Mouse (Mus musculus): ENCODE data around the gene Aqp3.
"Not testable (repeated sequence)": the region's sequence is repeated elsewhere in the genome, so short reads cannot be mapped to it uniquely, and the experiment has no call there.

The Aqp3 gene

GRCm38 (mm10) chr4:41107440-41107839, 9.5 kb upstream of the Aqp3 start:
- DNase-seq (ENCODE audit: low spot score in 2 of 2): no peak

DNA sequence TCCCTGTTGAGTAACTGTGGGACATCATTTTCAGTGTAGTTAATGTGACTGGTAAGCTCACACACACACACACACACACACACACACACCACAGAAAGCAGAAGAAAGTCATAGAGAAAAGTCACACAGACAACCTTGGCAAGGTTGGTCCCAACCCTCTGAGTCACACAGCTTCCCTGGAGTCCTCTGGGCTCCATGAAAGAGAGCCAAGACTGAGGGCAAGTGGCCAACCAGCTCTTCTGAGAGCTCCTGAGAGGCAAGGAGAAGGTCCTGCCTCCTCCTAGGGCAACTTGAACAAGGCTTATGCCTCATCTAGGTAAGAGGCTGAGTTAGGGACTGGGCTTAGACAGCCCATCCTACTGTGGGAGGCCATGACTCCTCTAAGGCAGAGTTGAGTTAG, 4.9 kb upstream of the Aqp3 start:
- no peak for DNase-seq (ENCODE audit: low spot score in 2 of 2)

GRCm38 (mm10) chr4:41100986-41101385, 3.0 kb upstream of the Aqp3 start:
- DNase-seq (ENCODE audit: low spot score in 2 of 2): no peak

DNA sequence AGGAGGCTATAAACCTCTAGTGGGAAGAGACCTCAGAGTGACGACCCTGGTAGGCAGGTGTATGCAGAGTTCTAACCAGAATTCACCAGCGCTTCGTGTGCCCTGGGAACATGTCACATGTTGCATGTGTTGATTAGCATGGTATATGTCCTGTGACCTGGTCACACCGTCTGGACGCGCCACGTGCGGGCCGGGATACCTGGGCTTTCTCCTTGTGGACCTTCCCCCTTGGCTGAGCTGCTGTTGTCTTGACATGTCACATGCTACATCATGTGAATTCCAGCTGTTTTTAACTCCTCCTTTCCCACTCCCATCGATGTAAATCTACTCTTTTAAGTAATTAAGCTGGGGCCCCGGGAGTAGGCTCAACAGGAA, 581 bp upstream of the Aqp3 start:
- no peak for DNase-seq (ENCODE audit: low spot score in 2 of 2)

DNA sequence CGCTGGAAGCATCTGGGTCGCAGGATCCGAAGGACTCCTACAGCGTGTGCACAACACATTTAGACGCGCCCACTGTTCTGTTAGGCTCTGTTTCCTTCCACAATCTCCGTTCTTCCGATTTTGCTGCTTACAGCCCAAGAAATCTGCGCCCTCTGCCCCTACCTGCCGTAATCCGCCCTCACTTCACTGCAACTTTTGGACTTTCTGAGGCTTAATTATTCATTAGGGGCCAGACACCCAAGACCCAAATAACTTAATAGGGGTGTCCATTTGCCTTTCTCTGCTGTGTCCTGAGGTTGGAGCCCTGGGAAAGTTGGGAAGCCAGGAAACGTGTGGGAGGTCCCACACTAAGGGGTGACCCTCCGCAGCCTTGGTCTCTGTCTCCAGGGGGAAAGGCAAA, 602 bp downstream of the Aqp3 start:
- no peak for DNase-seq (ENCODE audit: low spot score in 2 of 2)

GRCm38 (mm10) chr4:41096794-41097193, 1.2 kb downstream of the Aqp3 start:
- DNase-seq (ENCODE audit: low spot score in 2 of 2): no peak

DNA sequence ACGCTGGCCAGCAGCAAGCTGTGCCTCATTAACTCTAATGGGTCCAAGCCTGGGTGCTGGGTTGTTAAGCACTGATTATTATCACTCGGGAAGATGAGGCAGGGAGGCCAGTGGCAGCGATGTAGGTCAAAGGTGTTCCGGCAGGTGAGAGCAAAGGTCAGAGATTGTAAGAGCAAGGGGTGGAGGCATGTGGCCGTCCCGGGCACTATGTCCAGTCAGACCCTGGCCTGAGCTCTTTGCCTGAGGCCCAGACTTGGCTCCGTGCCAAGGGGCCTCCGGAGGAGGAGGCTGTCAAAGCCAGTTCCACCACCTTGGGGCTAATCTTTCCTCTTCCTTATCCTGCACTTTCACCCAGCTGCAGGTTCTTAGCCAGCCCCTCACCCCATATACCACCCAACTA, 1.8 kb downstream of the Aqp3 start:
- peak in 1 of 2 experiments; percentile 58 for DNase-seq (ENCODE audit: low spot score in 2 of 2)

- peak in 1 of 2 experiments; percentile 61 for DNase-seq (ENCODE audit: low spot score in 2 of 2)
Observed at GRCm38 (mm10) chr4:41094361-41094760, 3.6 kb downstream of the Aqp3 start.

DNA sequence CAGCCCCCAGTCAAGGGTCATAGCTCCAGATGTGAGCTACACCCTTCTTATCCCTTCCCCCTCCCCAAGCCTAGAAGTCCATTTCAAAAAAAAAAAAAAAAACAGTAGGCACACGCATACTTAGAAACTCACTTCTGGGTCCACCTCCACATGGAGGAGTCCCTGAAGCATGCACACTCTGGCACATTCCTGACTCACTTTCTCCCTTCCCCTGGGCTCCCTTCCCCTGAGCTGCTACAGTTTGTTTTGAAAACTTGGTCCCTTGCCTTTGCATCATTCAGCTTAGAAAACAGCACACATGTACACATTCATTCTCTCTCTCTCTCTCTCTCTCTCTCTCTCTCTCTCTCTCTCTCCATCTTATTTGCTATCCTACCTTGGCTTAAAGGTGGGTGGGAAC, 5.0 kb downstream of the Aqp3 start:
- no peak for DNase-seq (ENCODE audit: low spot score in 2 of 2)

DNA sequence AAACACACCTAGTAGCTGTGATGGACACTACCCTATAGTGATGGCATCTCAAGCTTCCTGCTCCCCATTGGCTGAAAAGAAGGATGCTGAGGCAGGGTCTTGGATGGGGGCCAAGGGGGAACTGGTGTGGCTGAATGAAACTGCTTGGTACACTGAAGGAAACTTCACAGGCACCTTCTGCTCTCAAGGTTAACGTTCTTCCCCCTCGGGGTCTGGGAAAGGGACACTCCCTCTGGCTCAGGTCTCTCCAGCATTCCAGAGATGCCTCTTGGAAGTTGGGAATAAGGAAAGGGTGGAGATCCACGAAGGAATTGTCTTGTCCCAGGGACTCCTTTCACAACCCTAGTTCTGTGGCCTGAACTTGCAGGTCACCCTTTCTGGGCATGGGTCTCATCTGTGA, 6.6 kb downstream of the Aqp3 start:
- DNase-seq (ENCODE audit: low spot score in 2 of 2): no peak

- no peak for DNase-seq (ENCODE audit: low spot score in 2 of 2)
Observed at GRCm38 (mm10) chr4:41089705-41090104, 8.3 kb downstream of the Aqp3 start.

- no peak for DNase-seq (ENCODE audit: low spot score in 2 of 2)
Observed at GRCm38 (mm10) chr4:41089189-41089588, 8.8 kb downstream of the Aqp3 start.

- no peak for DNase-seq (ENCODE audit: low spot score in 2 of 2)
Observed at GRCm38 (mm10) chr4:41087459-41088298, 10.3 kb downstream of the Aqp3 start.

DNA sequence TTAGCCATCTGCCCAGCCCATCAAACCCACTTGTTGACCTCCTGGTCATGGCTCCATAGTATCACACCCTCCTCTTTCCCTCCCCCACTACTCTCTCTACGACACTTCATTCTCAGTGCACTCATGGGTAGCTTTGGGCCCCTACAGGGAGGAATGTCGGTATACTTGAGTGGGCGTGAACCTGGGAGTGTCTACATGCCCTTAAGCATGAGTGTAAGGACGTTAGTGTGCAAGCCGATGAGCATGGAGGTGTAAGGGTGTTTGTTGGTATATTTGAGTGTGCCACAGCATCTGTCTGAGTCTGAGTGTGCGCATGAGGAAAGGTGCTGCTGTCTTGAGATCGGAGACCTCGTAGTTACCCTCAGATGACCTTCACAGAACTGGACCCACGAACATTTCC, 11.0 kb downstream of the Aqp3 start:
- no peak for DNase-seq (ENCODE audit: low spot score in 2 of 2)

- no peak for DNase-seq (ENCODE audit: low spot score in 2 of 2)
Observed at GRCm38 (mm10) chr4:41084819-41085218, 13.2 kb downstream of the Aqp3 start.

GRCm38 (mm10) chr4:41082803-41083202, 15.2 kb downstream of the Aqp3 start:
- not testable (repeated sequence) for DNase-seq (ENCODE audit: low spot score in 2 of 2)

DNA sequence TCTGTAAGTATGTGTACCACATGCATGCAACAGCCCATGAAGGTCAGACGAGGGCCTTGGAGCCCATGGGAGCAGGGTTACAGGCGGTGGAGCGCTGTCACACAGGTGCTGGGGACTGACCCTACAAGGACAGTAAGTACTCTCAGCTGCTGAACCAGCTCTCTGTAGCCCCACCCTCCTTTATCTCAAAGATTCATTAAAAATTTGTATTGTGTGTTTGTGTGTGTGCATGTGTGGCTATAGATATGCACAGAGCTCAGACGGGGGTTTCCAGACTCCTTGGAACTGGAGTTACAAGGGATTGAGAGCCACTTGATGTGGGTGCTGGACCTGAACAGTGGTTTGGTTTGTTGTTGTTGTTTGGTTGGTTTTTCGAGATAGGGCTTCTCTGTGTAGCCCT, 16.2 kb downstream of the Aqp3 start:
- no peak for DNase-seq (ENCODE audit: low spot score in 2 of 2)

DNA sequence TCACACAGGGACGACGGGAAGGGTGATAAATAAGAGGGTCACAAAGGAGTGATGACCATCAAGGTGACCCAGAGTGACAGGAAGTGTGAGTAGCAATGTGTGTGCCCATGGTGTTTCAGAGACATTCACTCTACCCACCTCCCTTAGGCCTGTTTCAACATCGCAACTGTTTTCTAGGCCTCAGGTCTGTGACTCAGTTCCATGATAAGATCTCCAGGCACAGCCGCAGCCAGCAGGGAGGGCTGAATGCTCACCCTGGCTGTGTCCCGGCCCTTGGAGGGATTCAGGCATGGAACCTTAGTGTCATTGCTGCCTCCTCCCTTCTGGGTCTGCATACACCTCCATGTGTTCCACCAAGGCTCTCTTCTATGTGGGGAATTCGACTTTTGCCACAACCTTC, 19.3 kb downstream of the Aqp3 start:
- no peak for DNase-seq (ENCODE audit: low spot score in 2 of 2)

DNA sequence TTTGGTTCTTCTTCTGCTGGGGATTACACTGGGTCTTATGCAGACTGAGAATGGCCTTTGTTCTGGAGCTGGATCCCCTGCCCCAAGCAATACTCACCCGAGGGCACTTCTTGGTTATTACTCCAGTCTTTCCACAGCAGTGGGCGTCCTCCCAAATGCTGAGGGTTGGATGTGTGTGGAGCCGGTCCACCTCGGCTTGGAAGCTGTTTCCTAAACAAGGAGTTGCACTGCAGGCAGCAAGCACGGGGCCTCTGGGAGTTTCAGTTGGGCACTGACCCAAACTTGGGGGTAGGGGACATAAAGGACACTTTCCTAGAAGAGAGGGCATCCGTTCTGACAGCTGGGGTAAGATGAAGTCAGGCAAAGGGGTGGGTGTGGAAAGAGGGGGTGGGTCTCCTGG, 23.5 kb downstream of the Aqp3 start:
- no peak for DNase-seq (ENCODE audit: low spot score in 2 of 2)

DNA sequence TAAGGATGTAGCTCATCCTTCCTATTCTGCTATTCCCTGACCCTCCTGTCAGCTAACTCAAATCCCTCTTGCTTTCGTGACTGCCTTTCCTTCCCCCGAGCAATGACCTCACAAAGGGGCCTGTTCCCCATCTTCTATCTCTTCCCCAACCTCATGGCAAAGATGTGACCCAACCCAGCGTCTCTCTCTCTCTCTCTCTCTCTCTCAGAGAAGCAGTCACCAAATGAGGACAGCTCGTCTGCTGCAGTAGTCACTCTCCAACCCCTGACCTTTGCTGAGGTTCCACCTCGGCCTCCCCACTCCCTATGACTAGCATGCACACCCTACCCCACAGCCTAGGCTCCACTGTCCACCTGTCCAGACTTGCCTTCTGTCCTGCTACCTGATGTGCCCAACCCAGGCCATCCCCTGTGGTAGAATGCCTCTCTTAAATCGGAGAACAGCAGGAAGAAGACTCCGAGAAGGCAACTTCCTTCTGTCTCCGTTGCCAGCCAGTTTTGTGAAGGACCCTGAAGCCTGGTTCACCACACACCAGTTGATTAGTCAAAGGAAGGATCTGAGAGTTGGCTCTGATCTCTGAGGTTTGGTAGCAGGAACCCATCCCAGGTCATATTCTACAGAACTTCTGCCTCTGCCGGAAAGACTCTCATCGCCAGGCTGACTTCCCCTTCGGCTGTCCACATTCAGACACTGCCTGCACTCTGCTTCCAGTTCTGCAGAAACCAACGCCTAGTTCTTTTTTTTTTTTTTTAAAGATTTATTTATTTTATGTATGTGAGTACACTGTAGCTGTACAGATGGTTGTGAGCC, 24.8 kb downstream of the Aqp3 start:
- DNase-seq (ENCODE audit: low spot score in 2 of 2): no peak

GRCm38 (mm10) chr4:41071500-41072429, 26.2 kb downstream of the Aqp3 start:
- no peak for DNase-seq (ENCODE audit: low spot score in 2 of 2)

GRCm38 (mm10) chr4:41065196-41065595, 32.8 kb downstream of the Aqp3 start:
- DNase-seq (ENCODE audit: low spot score in 2 of 2): no peak
